Mouse (Mus musculus): ENCODE data around the gene Pkd1l2.

DNA sequence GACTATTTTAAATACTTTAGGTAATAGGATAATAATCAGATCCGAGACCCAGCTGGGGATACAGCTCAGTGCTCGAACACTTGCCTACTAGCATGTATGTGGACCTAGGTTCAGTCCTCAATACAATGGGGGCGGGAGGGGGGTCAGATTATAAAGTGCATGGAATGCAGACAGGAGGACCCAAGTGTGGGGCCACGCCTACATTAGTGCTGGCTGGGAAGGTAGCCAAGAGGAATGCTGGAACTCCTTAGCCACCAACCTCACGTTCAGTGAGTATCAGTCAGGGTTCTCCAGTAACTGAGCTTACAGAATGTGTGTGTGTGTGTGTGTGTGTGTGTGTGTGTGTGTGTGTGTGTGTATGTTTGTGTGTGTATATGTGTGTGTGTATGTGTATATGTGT, 130.9 kb downstream of the Pkd1l2 start:
- no peak for TF ChIP-seq CTCF (IDR thresholded peaks at IDR 0.05; ENCODE audit: control insufficient read depth, insufficient read depth, insufficient read length)
- TF ChIP-seq MAX (IDR thresholded peaks at IDR 0.05): no peak
- no peak for TF ChIP-seq USF1 (IDR thresholded peaks at IDR 0.05; ENCODE audit: low read depth)
- TF ChIP-seq MYOG (IDR thresholded peaks at IDR 0.05; ENCODE audit: control insufficient read depth, extremely low read depth, insufficient read length): no peak
- TF ChIP-seq CEBPB (IDR thresholded peaks at IDR 0.05; ENCODE audit: low read depth): no peak
- no peak for TF ChIP-seq MYOD1 (IDR thresholded peaks at IDR 0.05; ENCODE audit: control insufficient read depth, insufficient read length, low read depth)
